Mouse (Mus musculus): ENCODE results near the gene Foxm1. TPM values are rescaled to one million over a fixed set of nuclear protein-coding genes. Genes with fewer than 3 reads are reported as not detected.

Gene Foxm1
- polyA plus RNA-seq, 2 experiments = 12.2 to 25.5 TPM

GRCm38 (mm10) chr6:128398996-128399395, 36.2 kb downstream of the Foxm1 start, which contains the start of gene Nrip2:
Gene Nrip2, plus strand, starts transcription at chr6:128399296.
- TF ChIP-seq CTCF (IDR thresholded peaks at IDR 0.05; ENCODE audit: low read depth) = no peak
- no peak for TF ChIP-seq EP300 (IDR thresholded peaks at IDR 0.05; ENCODE audit: low read depth)
- 69% methylated on average over 3 of the region's 3 CpGs for WGBS (ENCODE audit: insufficient replicate concordance)
- no peak within 1 kb of the TSS for H3K4me3 ChIP-seq (ENCODE audit: insufficient read depth in 1 of 2, low read depth in 2 of 2, low read length in 2 of 2)
- no peak within 1 kb of the TSS for H3K27ac ChIP-seq
- no peak within 1 kb of the TSS for H3K9ac ChIP-seq (replicated peaks)
- no peaks in the 10 kb centered on the region for H3K27me3 ChIP-seq (ENCODE audit: control insufficient read depth, insufficient read depth, low read length)
- H3K36me3 ChIP-seq (replicated peaks; ENCODE audit: control insufficient read depth, insufficient read depth, low read depth) = no peaks in the 10 kb centered on the region
- no peaks in the 10 kb centered on the region for H3K4me1 ChIP-seq (replicated peaks; ENCODE audit: control insufficient read depth in 2 of 2, insufficient read depth in 2 of 2, low read length in 1 of 2)
- DNase-seq (ENCODE audit: low read depth in 3 of 3, low spot score in 3 of 3) = no peak
- H3K9me3 ChIP-seq (ENCODE audit: control insufficient read depth, low read length) = no peaks in the 10 kb centered on the region
- H3K4me2 ChIP-seq (ENCODE audit: low read depth) = peak within 1 kb of the TSS; percentile 29; the same call in 1 of the 2 replicates
- no peak for ATAC-seq (ENCODE audit: insufficient read depth)

- 61% methylated on average over 21 of the region's 21 CpGs for WGBS (ENCODE audit: insufficient replicate concordance)
- Histone ChIP-seq H3K9ac (replicated peaks) (no peak overlapping the region), H3K4me1 (replicated peaks; ENCODE audit: control insufficient read depth in 2 of 2, insufficient read depth in 2 of 2, low read length in 1 of 2) (no peaks in the 10 kb centered on the region), H3K4me3 (ENCODE audit: insufficient read depth in 1 of 2, low read depth in 2 of 2, low read length in 2 of 2) (no peak overlapping the region), H3K9me3 (ENCODE audit: control insufficient read depth, low read length) (no peaks in the 10 kb centered on the region), H3K4me2 (ENCODE audit: low read depth) (peak overlapping the region; percentile 29; the same call in 1 of the 2 replicates), H3K27ac (no peak overlapping the region), H3K36me3 (replicated peaks; ENCODE audit: control insufficient read depth, insufficient read depth, low read depth) (no peaks in the 10 kb centered on the region), H3K27me3 (ENCODE audit: control insufficient read depth, insufficient read depth, low read length) (no peaks in the 10 kb centered on the region)
- DNase-seq (ENCODE audit: low read depth in 3 of 3, low spot score in 3 of 3) = no peak
- no peak for TF ChIP-seq EP300 (IDR thresholded peaks at IDR 0.05; ENCODE audit: low read depth)
- ATAC-seq (ENCODE audit: insufficient read depth) = no peak
Measured at GRCm38 (mm10) chr6:128399421-128400185, 36.8 kb downstream of the Foxm1 start.

- ATAC-seq (ENCODE audit: insufficient read depth) = no peak
- Histone ChIP-seq H3K9ac (replicated peaks) (no peak overlapping the region), H3K27ac (no peak overlapping the region), H3K9me3 (ENCODE audit: control insufficient read depth, low read length) (no peaks in the 10 kb centered on the region), H3K36me3 (replicated peaks; ENCODE audit: control insufficient read depth, insufficient read depth, low read depth) (peaks cover 13% of the 10 kb centered on the region), H3K4me3 (ENCODE audit: insufficient read depth in 1 of 2, low read depth in 2 of 2, low read length in 2 of 2) (no peak overlapping the region), H3K27me3 (ENCODE audit: control insufficient read depth, insufficient read depth, low read length) (no peaks in the 10 kb centered on the region), H3K4me1 (replicated peaks; ENCODE audit: control insufficient read depth in 2 of 2, insufficient read depth in 2 of 2, low read length in 1 of 2) (no peaks in the 10 kb centered on the region), H3K4me2 (ENCODE audit: low read depth) (no peak overlapping the region)
- TF ChIP-seq CTCF (IDR thresholded peaks at IDR 0.05; ENCODE audit: low read depth) = no peak
- no peak for TF ChIP-seq EP300 (IDR thresholded peaks at IDR 0.05; ENCODE audit: low read depth)
- DNase-seq (ENCODE audit: low read depth in 3 of 3, low spot score in 3 of 3) = no peak
- WGBS (ENCODE audit: insufficient replicate concordance) = 53% methylated on average over 5 of the region's 5 CpGs
Measured at GRCm38 (mm10) chr6:128404708-128405107, 41.9 kb downstream of the Foxm1 start.

- H3K27me3 ChIP-seq (ENCODE audit: control insufficient read depth, insufficient read depth, low read length) = no peaks in the 10 kb centered on the region
- no peaks in the 10 kb centered on the region for H3K9me3 ChIP-seq (ENCODE audit: control insufficient read depth, low read length)
- H3K9ac ChIP-seq (replicated peaks) = no peak overlapping the region
- H3K27ac ChIP-seq = no peak overlapping the region
- 77% methylated on average over 7 of the region's 7 CpGs for WGBS (ENCODE audit: insufficient replicate concordance)
- TF ChIP-seq CTCF (IDR thresholded peaks at IDR 0.05; ENCODE audit: low read depth) = no peak
- TF ChIP-seq EP300 (IDR thresholded peaks at IDR 0.05; ENCODE audit: low read depth) = no peak
- peaks cover 32% of the 10 kb centered on the region for H3K36me3 ChIP-seq (replicated peaks; ENCODE audit: control insufficient read depth, insufficient read depth, low read depth)
- H3K4me3 ChIP-seq (ENCODE audit: insufficient read depth in 1 of 2, low read depth in 2 of 2, low read length in 2 of 2) = no peak overlapping the region
- no peak for ATAC-seq (ENCODE audit: insufficient read depth)
- DNase-seq (ENCODE audit: low read depth in 3 of 3, low spot score in 3 of 3) = no peak
- H3K4me1 ChIP-seq (replicated peaks; ENCODE audit: control insufficient read depth in 2 of 2, insufficient read depth in 2 of 2, low read length in 1 of 2) = no peaks in the 10 kb centered on the region
- no peak overlapping the region for H3K4me2 ChIP-seq (ENCODE audit: low read depth)
Measured at GRCm38 (mm10) chr6:128408544-128409125, 45.9 kb downstream of the Foxm1 start.

GRCm38 (mm10) chr6:128410305-128410704, 47.5 kb downstream of the Foxm1 start:
- Histone ChIP-seq H3K36me3 (replicated peaks; ENCODE audit: control insufficient read depth, insufficient read depth, low read depth) (peaks cover 32% of the 10 kb centered on the region), H3K4me3 (ENCODE audit: insufficient read depth in 1 of 2, low read depth in 2 of 2, low read length in 2 of 2) (no peak overlapping the region), H3K4me2 (ENCODE audit: low read depth) (no peak overlapping the region), H3K27ac (no peak overlapping the region), H3K27me3 (ENCODE audit: control insufficient read depth, insufficient read depth, low read length) (no peaks in the 10 kb centered on the region), H3K4me1 (replicated peaks; ENCODE audit: control insufficient read depth in 2 of 2, insufficient read depth in 2 of 2, low read length in 1 of 2) (no peaks in the 10 kb centered on the region), H3K9me3 (ENCODE audit: control insufficient read depth, low read length) (no peaks in the 10 kb centered on the region), H3K9ac (replicated peaks) (no peak overlapping the region)
- 84% methylated on average over 13 of the region's 13 CpGs for WGBS (ENCODE audit: insufficient replicate concordance)
- no peak for TF ChIP-seq CTCF (IDR thresholded peaks at IDR 0.05; ENCODE audit: low read depth)
- no peak for TF ChIP-seq EP300 (IDR thresholded peaks at IDR 0.05; ENCODE audit: low read depth)
- no peak for ATAC-seq (ENCODE audit: insufficient read depth)
- DNase-seq (ENCODE audit: low read depth in 3 of 3, low spot score in 3 of 3) = no peak

Data from liver, embryonic 14.5 days (tissue).